Mouse (Mus musculus) limb, embryonic 14.5 days (tissue): ENCODE measurements at regions not wholly inside any gene's neighbourhood (a gene's known extent, or its start where the extent isn't known, plus 50 kb on each side); places are given as distances from the start of the nearest gene placed in this dataset.
"Not testable (repeated sequence)": the region's sequence is repeated elsewhere in the genome, so short reads cannot be mapped to it uniquely, and the experiment has no call there.

Experiments
- ATAC-seq: fragments of 200-750 bp; cut with Nextera tagmentation; 2 replicates; pipeline ENCODE4 v1.8.0; 2017; ENCODE audit warnings: low read depth, moderate number of reproducible peaks, moderate TSS enrichment; ENCODE audit not compliant: low FRiP score
- DNase-seq: peaks from one replicate; pipeline ENCODE4 v3.0.0-alpha.2; 2015; ENCODE audit warnings: low spot score
- H3K27ac ChIP-seq: fragments of 300-500 bp; sonication (generic); replicated peaks from 2 replicates; pipeline ENCODE4 v1.5.1; 2014; ENCODE audit warnings: low read depth, mild to moderate bottlenecking, low read length, moderate library complexity, mixed read lengths
- H3K27me3 ChIP-seq: fragments of 300-500 bp; sonication (generic); 2 replicates; pipeline ENCODE4 v1.6.1; 2014; ENCODE audit warnings: low read length, mixed read lengths; ENCODE audit not compliant: control insufficient read depth, insufficient read depth
- H3K36me3 ChIP-seq: fragments of 300-500 bp; sonication (generic); 2 replicates; pipeline ENCODE4 v1.6.1; 2014; ENCODE audit warnings: mild to moderate bottlenecking, low read length, moderate library complexity, mixed read lengths; ENCODE audit not compliant: control insufficient read depth, insufficient read depth
- H3K4me1 ChIP-seq: fragments of 300-500 bp; sonication (generic); 2 replicates; pipeline ENCODE4 v1.6.1; 2014; ENCODE audit warnings: antibody characterized with exemption, low read length, mixed read lengths; ENCODE audit not compliant: control insufficient read depth, insufficient read depth
- H3K4me2 ChIP-seq: fragments of 300-500 bp; sonication (generic); replicated peaks from 2 replicates; pipeline ENCODE4 v1.6.1; 2014; ENCODE audit warnings: low read depth, mild to moderate bottlenecking, low read length, moderate library complexity; ENCODE audit not compliant: severe bottlenecking
- H3K4me3 ChIP-seq: fragments of 300-500 bp; sonication (generic); replicated peaks from 2 replicates; pipeline ENCODE4 v1.5.1; 2014; ENCODE audit warnings: low read length
- H3K9ac ChIP-seq: fragments of 300-500 bp; sonication (generic); 2 replicates; pipeline ENCODE4 v1.6.1; 2014; ENCODE audit warnings: mild to moderate bottlenecking, low read depth, low read length, moderate library complexity; ENCODE audit not compliant: severe bottlenecking
- H3K9me3 ChIP-seq: fragments of 300-500 bp; sonication (generic); 2 replicates; pipeline ENCODE4 v1.6.1; 2016; ENCODE audit warnings: low read length; ENCODE audit not compliant: control insufficient read depth
- POLR2A ChIP-seq: fragments of 200-500 bp; IDR thresholded peaks from 2 replicates; pipeline ENCODE4 v1.8.0; 2012; ENCODE audit warnings: inconsistent platforms, mild to moderate bottlenecking, moderate library complexity, borderline replicate concordance; ENCODE audit not compliant: insufficient read depth, insufficient read length; ENCODE audit errors: extremely low read depth
- WGBS: fragments of 180-500 bp; shearing (Covaris S2); extraction: QIAGEN DNeasy Blood & Tissue Kit; methylation state at CpG from one replicate; pipeline ENCODE4 v1.1.7; 2014; 5-methylcytosine and 5-hydroxymethylcytosine counted together

- no peak for TF ChIP-seq POLR2A
- 87% methylated on average over 1 of the region's 1 CpGs for WGBS
- Histone ChIP-seq H3K9me3 (no peaks in the 10 kb centered on the region), H3K4me1 (no peaks in the 10 kb centered on the region), H3K9ac (no peak overlapping the region), H3K4me2 (no peak overlapping the region), H3K27ac (no peak overlapping the region), H3K4me3 (no peak overlapping the region), H3K36me3 (no peaks in the 10 kb centered on the region), H3K27me3 (no peaks in the 10 kb centered on the region)
- ATAC-seq (no peak), DNase-seq (no peak)
Measured at GRCm38 (mm10) chr6:16365450-16365849, 532.8 kb downstream of the Tfec start.

- H3K9me3 ChIP-seq, result no peaks in the 10 kb centered on the region
- no peak overlapping the region for H3K27ac ChIP-seq
- no peaks in the 10 kb centered on the region for H3K27me3 ChIP-seq
- WGBS, result 74% methylated on average over 4 of the region's 4 CpGs
- H3K4me1 ChIP-seq, result no peaks in the 10 kb centered on the region
- ATAC-seq (no peak), DNase-seq (no peak)
- H3K4me2 ChIP-seq, result no peak overlapping the region
- no peak for TF ChIP-seq POLR2A
- H3K4me3 ChIP-seq, result no peak overlapping the region
- H3K36me3 ChIP-seq, result no peaks in the 10 kb centered on the region
- no peak overlapping the region for H3K9ac ChIP-seq
Measured at GRCm38 (mm10) chr6:16362057-16362456, 536.2 kb downstream of the Tfec start.

- 54% methylated on average over 8 of the region's 25 CpGs for whole genome bisulfite sequencing
- H3K27me3 ChIP-seq, H3K9me3 ChIP-seq, H3K9ac ChIP-seq, H3K36me3 ChIP-seq, H3K4me1 ChIP-seq, H3K27ac ChIP-seq: not testable (repeated sequence)
- Histone ChIP-seq H3K4me2 (peak overlapping the region; percentile 43), H3K4me3 (peak overlapping the region; percentile 25; the same call in 1 of the 2 replicates)
- DNase-seq, result peak; percentile 8
- ATAC-seq, result peak; percentile 63; the same call in 1 of the 2 replicates
Measured at GRCm38 (mm10) chr6:16359881-16360711, 538.1 kb downstream of the Tfec start.

GRCm38 (mm10) chr6:16359464-16359863 is 538.8 kb downstream of the Tfec start:
- WGBS, result 69% methylated on average over 4 of the region's 7 CpGs
- Histone ChIP-seq H3K36me3 (no peaks in the 10 kb centered on the region), H3K4me3 (peak overlapping the region; percentile 25), H3K4me1 (no peaks in the 10 kb centered on the region), H3K9ac (peak overlapping the region; percentile 38; the same call in 1 of the 2 replicates), H3K27me3 (no peaks in the 10 kb centered on the region), H3K4me2 (peak overlapping the region; percentile 43), H3K27ac (no peak overlapping the region), H3K9me3 (no peaks in the 10 kb centered on the region)
- TF ChIP-seq POLR2A, result no peak
- ATAC-seq, result no peak
- DNase-seq, result no peak

GRCm38 (mm10) chr6:16333638-16334037 is 564.6 kb downstream of the Tfec start:
- Histone ChIP-seq H3K9ac (peak overlapping the region; percentile 43; the same call in 1 of the 2 replicates), H3K27ac (no peak overlapping the region), H3K4me1 (no peaks in the 10 kb centered on the region), H3K27me3 (no peaks in the 10 kb centered on the region), H3K36me3 (no peaks in the 10 kb centered on the region), H3K9me3 (no peaks in the 10 kb centered on the region), H3K4me3 (no peak overlapping the region), H3K4me2 (peak overlapping the region; percentile 22; the same call in 1 of the 2 replicates)
- TF ChIP-seq POLR2A, result no peak
- WGBS, result 14% methylated on average over 8 of the region's 8 CpGs
- no peak for DNase-seq
- ATAC-seq, result no peak
